Mouse (Mus musculus) testis, postnatal 14 days (tissue): ENCODE measurements around the gene Sncb.
"Not testable (repeated sequence)": the region's sequence is repeated elsewhere in the genome, so short reads cannot be mapped to it uniquely, and the experiment has no call there.

Source experiments
- DNase-seq: peaks from one replicate; pipeline ENCODE4 v3.0.0; 2021; ENCODE audit warnings: low spot score

Gene Sncb

DNA sequence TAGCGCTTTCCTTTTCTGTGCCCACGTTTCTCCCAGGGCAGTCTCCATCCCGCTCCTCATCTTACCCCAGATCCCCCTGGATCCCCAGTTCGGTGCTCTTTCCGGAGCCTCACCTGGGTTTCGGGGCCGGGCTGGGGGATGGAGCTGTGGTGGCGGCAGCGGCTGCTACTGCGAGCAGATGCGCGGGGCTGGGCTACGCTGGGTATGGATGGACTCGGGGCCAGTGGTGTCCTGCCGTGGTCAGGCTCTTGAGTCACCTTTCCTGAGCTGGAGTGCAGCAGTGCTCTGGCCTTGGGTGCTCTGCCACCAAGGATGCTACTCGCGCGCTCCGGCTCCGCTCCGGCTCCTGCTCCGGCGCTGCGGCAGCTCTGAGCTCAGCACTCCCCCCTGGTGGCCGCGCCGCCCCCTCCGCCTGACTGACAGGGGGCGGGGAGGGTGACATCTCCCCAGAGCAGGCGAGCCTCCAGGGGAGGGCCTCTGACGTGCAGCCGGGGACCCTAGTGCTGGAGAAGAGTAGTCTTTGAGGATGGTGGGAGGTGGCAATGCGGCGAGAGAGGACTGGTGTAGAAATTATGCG, at the start of gene Sncb:
Sncb (minus strand) TSS at position 404 of the 577 bp plus-strand sequence.
- no peak for DNase-seq

GRCm38 (mm10) chr13:54813381-54813780, 47.0 kb upstream of the Sncb start:
- DNase-seq, result no peak

DNA sequence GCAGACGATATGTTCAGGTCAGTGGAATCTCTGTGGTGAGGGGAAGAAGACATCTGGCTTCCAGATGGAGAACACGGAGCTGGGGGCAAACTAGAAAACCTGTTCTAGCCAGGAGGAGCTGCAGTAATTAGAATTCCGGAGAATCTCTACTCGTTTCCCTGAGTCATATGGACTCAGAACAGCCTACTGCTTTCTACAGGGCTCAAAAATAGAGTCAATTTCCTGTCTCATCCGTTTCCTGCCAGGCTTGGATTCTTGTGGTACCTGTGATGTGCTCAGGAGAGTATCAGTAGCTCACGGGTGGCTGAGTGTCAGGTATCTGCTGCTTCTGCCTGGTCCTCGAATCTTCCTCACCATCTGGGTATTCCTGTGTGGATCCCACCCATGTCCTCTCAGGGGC, 45.1 kb upstream of the Sncb start:
- DNase-seq, result no peak

GRCm38 (mm10) chr13:54808067-54808466, 41.7 kb upstream of the Sncb start:
- DNase-seq, result no peak

GRCm38 (mm10) chr13:54806434-54806976, 40.1 kb upstream of the Sncb start:
- no peak for DNase-seq

GRCm38 (mm10) chr13:54805134-54805838, 38.9 kb upstream of the Sncb start:
- no peak for DNase-seq

- DNase-seq, result no peak
These were observed 36.6 kb upstream of the Sncb start for GRCm38 (mm10) chr13:54803010-54803409.

- no peak for DNase-seq
These were observed 33.8 kb upstream of the Sncb start for GRCm38 (mm10) chr13:54800206-54800605.

- peak; percentile 59 for DNase-seq
These were observed 33.3 kb upstream of the Sncb start for GRCm38 (mm10) chr13:54799701-54800100.

GRCm38 (mm10) chr13:54798740-54799139, 32.3 kb upstream of the Sncb start:
- no peak for DNase-seq

- no peak for DNase-seq
These were observed 31.7 kb upstream of the Sncb start for GRCm38 (mm10) chr13:54797861-54798643.

- no peak for DNase-seq
These were observed 31.0 kb upstream of the Sncb start for GRCm38 (mm10) chr13:54797356-54797755.

DNA sequence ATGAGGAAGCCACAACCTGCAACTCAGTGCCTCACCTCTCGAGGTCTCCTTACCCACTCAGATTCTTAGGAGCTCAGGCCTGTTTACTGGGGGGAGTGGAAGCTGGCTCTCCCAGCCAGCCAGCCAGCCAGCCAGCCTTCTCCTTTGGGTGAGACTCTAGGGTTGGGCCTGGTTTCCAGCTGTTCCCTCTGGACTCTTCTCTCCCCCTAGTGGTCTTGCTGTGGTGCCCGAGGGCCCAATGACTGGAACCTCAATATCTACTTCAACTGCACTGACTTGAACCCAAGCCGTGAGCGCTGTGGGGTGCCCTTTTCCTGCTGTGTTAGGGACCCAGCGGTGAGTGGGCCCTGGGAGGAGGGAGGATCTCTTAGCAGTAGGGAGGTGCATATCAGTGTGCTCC, 28.4 kb upstream of the Sncb start:
- DNase-seq, result no peak

DNA sequence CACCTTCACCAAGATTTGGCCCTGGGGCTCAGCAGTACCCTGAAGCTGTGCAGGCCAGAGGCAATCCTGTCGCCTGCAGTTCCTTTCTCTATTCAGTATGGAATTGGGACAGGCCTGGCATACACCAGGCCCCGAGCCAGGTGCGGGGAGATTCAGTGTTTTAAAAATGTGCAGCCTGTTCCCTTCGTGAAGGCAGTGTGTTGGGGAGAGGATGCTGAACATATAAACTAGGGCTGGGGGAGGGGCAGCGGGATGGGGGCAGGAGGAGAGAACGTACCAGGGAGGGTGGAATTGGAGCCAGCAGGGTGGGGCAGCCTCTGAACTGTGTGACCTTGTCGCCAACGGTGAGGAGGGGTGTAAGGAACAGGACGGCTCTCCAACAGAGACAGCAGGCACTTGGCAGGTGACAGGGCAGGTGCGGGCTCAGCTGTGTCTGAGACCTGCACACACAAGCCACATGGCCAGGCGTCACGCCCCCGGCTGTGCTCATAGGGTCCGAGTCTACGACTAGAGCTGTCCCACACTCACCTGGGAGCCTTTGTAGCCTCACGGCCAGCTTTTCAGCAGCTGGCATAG, 27.7 kb upstream of the Sncb start:
- no peak for DNase-seq

GRCm38 (mm10) chr13:54792259-54793230, 26.1 kb upstream of the Sncb start:
- peak; percentile 74 for DNase-seq

DNA sequence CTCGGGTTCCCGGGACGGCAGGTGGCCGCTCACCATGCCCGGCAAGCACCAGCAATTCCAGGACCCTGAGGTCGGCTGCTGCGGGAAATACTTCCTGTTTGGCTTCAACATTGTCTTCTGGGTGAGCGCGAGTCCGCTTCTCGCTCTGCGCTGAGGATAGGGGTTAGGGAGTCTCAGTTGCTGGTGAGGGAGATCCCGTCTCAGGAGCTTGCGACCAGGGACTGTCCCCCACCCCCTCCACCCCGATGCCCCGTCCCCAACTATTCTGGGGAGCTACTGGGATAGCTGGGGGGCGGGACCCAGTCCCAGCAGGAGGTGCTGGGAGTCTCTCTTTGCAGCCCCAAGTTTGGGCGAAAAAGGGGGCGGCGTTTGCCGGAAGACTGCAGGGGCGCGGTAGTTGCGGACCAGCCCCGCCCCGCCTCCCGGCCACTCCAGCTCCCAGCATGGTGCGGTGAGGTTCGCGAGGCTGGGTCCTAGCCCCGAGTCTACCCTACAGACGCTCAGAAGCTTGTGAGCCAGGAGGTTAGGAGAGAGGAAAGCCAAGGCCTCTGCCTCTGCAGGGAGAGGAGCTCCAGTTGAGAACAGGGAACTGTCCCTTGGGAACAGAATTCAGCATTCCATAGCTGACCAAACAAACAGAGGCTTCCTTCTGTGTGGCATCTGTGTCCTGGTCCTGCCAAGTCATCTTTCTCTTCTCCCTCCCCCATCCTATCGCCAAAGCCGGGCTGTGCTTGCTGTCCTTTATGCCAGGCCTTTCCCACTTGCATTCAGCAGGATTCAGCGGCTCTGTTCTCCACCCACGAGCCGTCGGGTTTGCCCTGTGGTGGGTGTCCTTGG, 23.4 kb upstream of the Sncb start:
- DNase-seq, result peak; percentile 54

GRCm38 (mm10) chr13:54788740-54789560, 22.6 kb upstream of the Sncb start, which contains the start of gene Tspan17:
Tspan17 (plus strand) TSS chr13:54789377.
- peak; percentile 96 for DNase-seq

DNA sequence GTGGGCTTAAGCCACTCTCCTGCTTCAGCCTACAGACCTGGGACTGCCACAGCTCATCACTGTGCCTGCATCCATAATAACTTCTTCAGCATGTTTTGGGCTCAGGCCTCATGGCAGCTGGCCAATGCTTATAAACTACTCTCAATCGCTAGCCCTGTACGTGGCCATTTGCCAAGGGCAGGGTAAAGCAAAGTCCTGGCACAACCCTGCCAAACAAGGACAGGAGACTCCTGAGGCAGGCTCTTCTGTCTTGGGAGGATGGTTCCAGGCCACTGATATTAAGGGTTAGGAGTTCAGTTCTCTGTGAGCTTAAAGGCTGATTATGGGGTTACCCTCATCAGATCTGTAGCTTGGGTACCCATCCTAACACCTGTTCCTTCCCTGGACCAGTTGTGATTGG, 21.2 kb upstream of the Sncb start:
- not testable (repeated sequence) for DNase-seq

- DNase-seq, result no peak
These were observed 17.3 kb upstream of the Sncb start, which contains the start of gene Eif4e1b for GRCm38 (mm10) chr13:54783698-54784097. Eif4e1b (plus strand) TSS chr13:54783998.
